Mouse (Mus musculus) intestine, embryonic 16.5 days (tissue): ENCODE results near the gene Dnajc13. TPM values are rescaled to one million over a fixed set of nuclear protein-coding genes. Genes with fewer than 3 reads are reported as not detected.

Experiments
- ATAC-seq: fragments of 200-750 bp; cut with Nextera tagmentation; 2 replicates; pipeline ENCODE4 v1.8.0; 2017; ENCODE audit warnings: moderate TSS enrichment, moderate library complexity
- H3K27ac ChIP-seq: fragments of 300-500 bp; sonication (generic); 2 replicates; pipeline ENCODE4 v1.5.1; 2014; ENCODE audit warnings: mild to moderate bottlenecking, low read length
- H3K27me3 ChIP-seq: fragments of 300-500 bp; sonication (generic); replicated peaks from 2 replicates; pipeline ENCODE4 v1.6.1; 2014; ENCODE audit warnings: low read length, control low read depth, mixed read lengths; ENCODE audit not compliant: control insufficient read depth, insufficient read depth
- H3K36me3 ChIP-seq: fragments of 300-500 bp; sonication (generic); 2 replicates; pipeline ENCODE4 v1.6.1; 2014; ENCODE audit warnings: low read length, control low read depth; ENCODE audit not compliant: control insufficient read depth, insufficient read depth
- H3K4me1 ChIP-seq: fragments of 300-500 bp; sonication (generic); 2 replicates; pipeline ENCODE4 v1.6.1; 2014; ENCODE audit warnings: low read length, control low read depth, mixed read lengths; ENCODE audit not compliant: control insufficient read depth, insufficient read depth
- H3K4me2 ChIP-seq: fragments of 300-500 bp; sonication (generic); 2 replicates; pipeline ENCODE4 v1.6.1; 2014; ENCODE audit warnings: low read depth, low read length, control low read depth
- H3K4me3 ChIP-seq: fragments of 300-500 bp; sonication (generic); 2 replicates; pipeline ENCODE4 v1.5.1; 2014; ENCODE audit warnings: mild to moderate bottlenecking, low read length
- H3K9ac ChIP-seq: fragments of 300-500 bp; sonication (generic); 2 replicates; pipeline ENCODE4 v1.6.1; 2014; ENCODE audit warnings: low read depth, low read length
- H3K9me3 ChIP-seq: fragments of 300-500 bp; sonication (generic); 2 replicates; pipeline ENCODE4 v1.6.1; 2016; ENCODE audit warnings: low read length, control low read depth; ENCODE audit not compliant: control insufficient read depth
- WGBS: fragments of 180-500 bp; shearing (Covaris S2); extraction: QIAGEN DNeasy Blood & Tissue Kit; methylation state at CpG from one replicate; pipeline ENCODE4 v1.1.7; 2014; 5-methylcytosine and 5-hydroxymethylcytosine counted together
- polyA plus RNA-seq: library from polyadenylated mRNA; unstranded; fragments of >200 nt; fragmentation: Nextera tagmentation; extraction: Ambion mirVana; gene quantifications from 2 replicates; pipeline ENCODE4 v1.2.1, GENCODE M21; 2015

Gene Dnajc13
- polyA plus RNA-seq, 1 experiment from 2014 or later: 21.5 TPM

DNA sequence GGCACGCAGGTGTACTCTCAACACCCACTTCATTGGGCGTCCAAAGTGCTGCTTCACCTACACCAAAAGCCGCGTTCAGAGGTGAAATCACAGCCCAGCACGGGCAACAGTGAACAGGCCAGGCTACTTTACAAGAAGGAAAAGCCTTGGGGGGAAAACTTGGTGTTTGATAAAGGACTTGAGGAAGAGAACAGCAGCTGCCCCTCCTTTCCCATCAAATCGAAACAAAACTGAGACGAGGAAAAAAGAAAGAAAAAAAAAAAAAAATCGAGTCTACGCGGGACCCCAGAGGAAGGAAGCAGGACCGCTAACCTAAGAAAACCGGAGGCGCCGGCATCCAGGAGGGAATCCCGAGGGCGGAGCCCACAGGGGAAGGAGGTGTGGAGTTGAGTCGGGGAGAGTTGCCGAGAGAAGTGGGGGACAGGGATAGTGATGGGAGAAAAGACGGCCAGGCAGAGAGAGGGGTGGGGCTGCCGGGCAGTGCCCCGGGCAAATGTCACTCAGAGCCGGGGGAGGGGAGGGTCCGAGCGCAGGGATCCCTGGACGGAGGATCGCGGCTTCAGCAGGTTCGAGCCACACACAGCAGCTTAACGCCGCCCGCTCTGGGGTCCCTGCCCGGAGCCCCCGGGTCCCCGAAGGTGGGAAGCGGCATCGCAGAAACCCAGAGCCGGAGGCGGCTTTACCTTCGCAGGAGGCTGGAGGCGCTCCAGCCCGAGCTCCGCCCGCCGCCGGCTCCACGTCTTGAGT, 541 bp downstream of the Dnajc13 start:
- Histone ChIP-seq H3K4me3 (peak overlapping the region; percentile 97), H3K9ac (peak overlapping the region; percentile 94), H3K36me3 (no peaks in the 10 kb centered on the region), H3K4me2 (peak overlapping the region; percentile 77), H3K9me3 (no peaks in the 10 kb centered on the region), H3K4me1 (peaks cover 15% of the 10 kb centered on the region), H3K27ac (peak overlapping the region; percentile 95), H3K27me3 (no peaks in the 10 kb centered on the region)
- peak; percentile 70 for ATAC-seq
- under 1% methylated on average over 43 of the region's 46 CpGs for WGBS

DNA sequence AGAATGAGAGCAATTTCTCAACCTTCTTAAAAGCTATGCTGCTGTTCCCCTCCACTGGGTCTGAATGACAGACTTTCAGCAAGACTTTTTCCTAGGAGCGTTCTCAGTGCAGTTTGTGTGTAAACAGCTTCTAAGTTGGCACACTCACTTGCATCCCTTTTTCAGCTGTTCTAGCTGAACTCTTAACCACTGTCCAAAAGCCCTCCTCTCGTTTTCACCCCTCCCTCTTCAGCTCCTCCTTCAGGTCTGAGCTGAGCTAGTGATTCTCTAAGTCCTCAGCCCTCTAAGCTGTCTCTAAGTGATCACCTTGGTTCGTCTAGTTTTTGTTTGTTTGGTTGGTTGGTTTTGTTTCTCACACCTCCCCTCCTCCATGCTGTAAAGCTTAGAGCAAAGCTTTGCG, 2.4 kb downstream of the Dnajc13 start:
- no peak overlapping the region for H3K9ac ChIP-seq
- H3K9me3 ChIP-seq: no peaks in the 10 kb centered on the region
- H3K36me3 ChIP-seq: no peaks in the 10 kb centered on the region
- H3K4me2 ChIP-seq: no peak overlapping the region; the same call in 1 of the 2 replicates
- no peaks in the 10 kb centered on the region for H3K27me3 ChIP-seq
- no peak overlapping the region for H3K27ac ChIP-seq
- ATAC-seq: no peak
- H3K4me1 ChIP-seq: peaks cover 15% of the 10 kb centered on the region
- WGBS: 51% methylated on average over 4 of the region's 4 CpGs
- no peak overlapping the region for H3K4me3 ChIP-seq

DNA sequence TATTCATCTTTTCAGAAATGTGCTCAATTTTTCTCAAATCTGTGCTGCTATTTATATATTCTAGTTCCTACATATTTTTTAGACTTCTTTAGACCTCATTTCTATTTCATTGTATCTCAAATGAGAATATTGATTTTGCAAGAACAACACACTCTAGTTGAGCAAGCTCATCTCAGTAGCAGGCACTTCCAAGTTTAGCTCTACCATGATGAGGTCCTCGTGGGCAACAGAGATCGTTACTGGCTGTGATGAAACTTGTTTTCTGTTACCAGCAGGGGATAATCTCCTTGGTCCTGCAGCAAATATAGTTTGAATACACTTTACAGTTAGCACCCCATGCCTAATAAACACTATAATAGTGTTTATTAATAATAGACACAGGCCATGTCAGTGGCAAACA, 6.6 kb downstream of the Dnajc13 start:
- Histone ChIP-seq H3K4me2 (no peak overlapping the region), H3K4me1 (peaks cover 10% of the 10 kb centered on the region), H3K4me3 (no peak overlapping the region), H3K9me3 (no peaks in the 10 kb centered on the region), H3K27me3 (no peaks in the 10 kb centered on the region), H3K36me3 (no peaks in the 10 kb centered on the region), H3K27ac (no peak overlapping the region), H3K9ac (no peak overlapping the region)
- ATAC-seq: no peak
- WGBS: 71% methylated on average over 2 of the region's 2 CpGs

DNA sequence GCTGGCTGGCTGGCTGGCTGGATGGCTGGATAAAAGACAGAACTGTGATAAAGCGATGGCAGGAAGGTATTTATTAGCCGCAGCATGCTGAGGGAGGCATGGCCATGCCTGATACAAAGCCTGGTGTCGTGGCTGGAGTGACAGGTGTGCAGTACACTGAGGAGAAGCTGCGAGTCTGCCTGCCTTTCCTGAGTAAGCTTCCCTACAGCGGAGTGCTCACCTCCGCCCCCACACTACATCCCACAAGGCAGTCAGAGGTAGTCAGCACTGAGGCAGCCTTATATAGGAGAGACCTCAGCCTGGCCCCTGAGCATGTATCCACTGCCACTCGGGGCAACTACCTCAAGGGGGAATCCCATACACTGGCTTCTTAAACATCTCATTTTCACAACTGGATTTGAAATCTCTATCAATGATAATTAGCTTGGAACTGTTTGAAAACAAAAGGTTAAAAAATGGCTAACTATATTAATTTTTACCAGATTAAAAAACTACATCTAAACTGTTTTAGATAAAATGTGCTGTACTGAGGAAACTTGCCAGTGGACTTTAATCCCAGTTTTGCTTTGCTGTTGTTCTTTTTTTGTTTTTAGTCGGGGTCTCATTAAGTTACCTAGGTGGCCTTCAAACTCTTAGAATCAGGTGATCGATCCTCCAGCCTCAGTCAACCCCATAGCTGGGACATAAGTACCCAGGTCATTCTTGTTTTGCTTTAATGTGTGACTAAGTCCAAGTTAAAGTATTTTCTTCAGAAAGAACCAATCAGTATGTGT, 8.1 kb downstream of the Dnajc13 start:
- H3K4me2 ChIP-seq: no peak overlapping the region

DNA sequence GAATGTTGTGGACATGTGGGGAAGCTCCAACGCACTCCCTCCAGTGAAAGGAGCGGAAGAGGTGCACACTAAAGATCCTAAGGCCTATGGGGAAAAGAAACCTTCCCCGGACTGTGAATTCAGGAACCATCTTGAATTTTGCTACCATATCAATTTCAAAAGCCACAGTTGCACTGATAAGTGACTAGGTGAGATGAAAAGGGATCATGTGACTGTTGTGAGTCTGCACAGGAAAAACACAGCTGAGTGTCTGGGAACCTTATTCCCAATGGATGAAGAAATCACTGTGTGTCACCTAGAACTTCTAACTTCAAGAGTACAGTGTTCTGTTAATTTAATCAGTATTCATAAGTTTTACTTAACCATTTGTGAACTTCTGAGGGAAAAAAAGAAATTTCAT, 10.1 kb downstream of the Dnajc13 start:
- Histone ChIP-seq H3K27me3 (no peaks in the 10 kb centered on the region), H3K9ac (no peak overlapping the region), H3K36me3 (no peaks in the 10 kb centered on the region), H3K4me1 (peaks cover 18% of the 10 kb centered on the region), H3K4me3 (no peak overlapping the region), H3K9me3 (no peaks in the 10 kb centered on the region), H3K4me2 (no peak overlapping the region), H3K27ac (0 out of 2 replicates have a peak overlapping the region, but pooled peaks have one; percentile 7)
- ATAC-seq: no peak
- WGBS: 91% methylated on average over 3 of the region's 3 CpGs

More for the DNA sequence above, 8.1 kb downstream of the Dnajc13 start:
- Histone ChIP-seq H3K9me3 (no peaks in the 10 kb centered on the region), H3K36me3 (no peaks in the 10 kb centered on the region), H3K27ac (no peak overlapping the region), H3K9ac (no peak overlapping the region), H3K27me3 (no peaks in the 10 kb centered on the region), H3K4me1 (peaks cover 8% of the 10 kb centered on the region; the same call in 1 of the 2 replicates), H3K4me3 (no peak overlapping the region)
- peak; percentile 34; the same call in 1 of the 2 replicates for ATAC-seq
- 62% methylated on average over 9 of the region's 9 CpGs for WGBS

DNA sequence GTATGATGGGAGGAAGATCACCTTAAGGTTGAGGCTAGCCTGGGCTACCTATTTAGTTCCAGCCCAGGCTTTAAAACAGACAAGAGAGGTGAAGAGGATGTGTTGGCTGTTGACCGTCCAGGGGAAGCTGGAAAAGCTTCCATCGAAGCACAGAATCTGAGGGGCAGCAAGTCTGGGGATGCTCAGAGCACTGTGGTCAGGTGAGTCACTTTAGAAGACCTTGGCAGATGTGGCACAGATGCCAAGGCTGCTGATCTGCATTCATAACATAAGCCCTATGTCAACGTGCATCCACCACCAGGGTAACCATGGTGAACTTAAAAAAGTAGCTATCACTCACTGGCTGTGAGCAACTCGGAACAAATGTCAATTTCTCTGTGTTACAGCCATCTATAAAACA, 11.0 kb downstream of the Dnajc13 start:
- Histone ChIP-seq H3K4me3 (no peak overlapping the region), H3K4me2 (no peak overlapping the region), H3K27ac (peak overlapping the region; percentile 42; the same call in 1 of the 2 replicates), H3K9me3 (no peaks in the 10 kb centered on the region), H3K36me3 (no peaks in the 10 kb centered on the region), H3K4me1 (peaks cover 19% of the 10 kb centered on the region), H3K27me3 (no peaks in the 10 kb centered on the region), H3K9ac (no peak overlapping the region)
- no peak for ATAC-seq
- 82% methylated on average over 4 of the region's 4 CpGs for WGBS

DNA sequence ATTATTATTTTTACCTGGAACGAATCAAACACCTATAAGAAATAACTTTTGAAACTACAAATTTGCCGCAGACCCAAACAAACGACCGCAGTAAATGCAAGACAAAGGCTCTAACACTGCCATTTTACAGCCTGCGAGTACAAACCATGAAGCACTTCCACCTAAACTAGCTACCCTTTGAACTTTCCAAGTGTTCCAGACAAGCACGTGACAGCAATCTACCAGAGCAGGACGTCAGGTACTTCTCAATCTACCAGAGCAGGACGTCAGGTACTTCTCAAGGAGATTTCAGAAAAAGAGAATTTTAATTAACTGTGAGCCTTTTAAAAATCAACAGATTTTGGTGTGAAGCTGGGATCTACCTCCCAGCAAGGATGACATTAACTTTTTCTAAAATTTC, 11.6 kb downstream of the Dnajc13 start:
- Histone ChIP-seq H3K27ac (no peak overlapping the region), H3K9me3 (no peaks in the 10 kb centered on the region), H3K4me2 (no peak overlapping the region), H3K27me3 (no peaks in the 10 kb centered on the region), H3K4me3 (no peak overlapping the region), H3K4me1 (peaks cover 19% of the 10 kb centered on the region), H3K9ac (no peak overlapping the region), H3K36me3 (no peaks in the 10 kb centered on the region)
- peak; percentile 70 for ATAC-seq
- WGBS: 62% methylated on average over 8 of the region's 8 CpGs

DNA sequence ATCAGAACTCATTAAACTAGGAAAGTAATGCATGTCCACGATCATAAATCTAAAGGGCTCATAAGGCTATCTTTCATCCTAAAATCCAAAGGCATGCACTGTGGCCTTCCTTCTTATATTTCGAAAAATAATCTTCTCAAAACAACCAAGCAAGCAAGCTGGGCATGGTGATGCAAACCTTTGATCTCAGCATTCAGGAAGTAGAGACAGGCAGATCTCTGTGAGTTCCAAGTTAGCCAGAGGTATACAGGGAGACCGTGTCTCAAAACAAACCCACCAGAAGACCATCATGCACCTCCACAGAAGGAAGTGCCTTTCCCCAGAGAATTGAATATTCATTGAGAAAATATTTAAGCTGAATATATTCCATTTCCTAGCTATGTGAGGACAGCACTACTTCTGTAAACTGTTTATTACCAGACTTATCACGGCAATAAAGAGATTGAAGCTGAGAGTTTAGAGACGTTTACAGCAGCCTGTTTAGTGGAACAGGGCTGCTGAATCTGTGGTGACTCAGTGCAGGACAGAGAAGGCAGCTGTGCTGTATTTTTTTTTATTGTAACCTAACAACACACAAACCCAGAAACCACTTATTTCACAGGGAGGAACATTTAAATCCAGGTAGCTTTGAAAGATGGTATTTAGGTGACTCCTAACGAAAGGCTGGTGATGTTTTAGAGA, 15.3 kb downstream of the Dnajc13 start:
- ATAC-seq: peak; percentile 78
- H3K9me3 ChIP-seq: no peaks in the 10 kb centered on the region
- 48% methylated on average over 6 of the region's 6 CpGs for WGBS

DNA sequence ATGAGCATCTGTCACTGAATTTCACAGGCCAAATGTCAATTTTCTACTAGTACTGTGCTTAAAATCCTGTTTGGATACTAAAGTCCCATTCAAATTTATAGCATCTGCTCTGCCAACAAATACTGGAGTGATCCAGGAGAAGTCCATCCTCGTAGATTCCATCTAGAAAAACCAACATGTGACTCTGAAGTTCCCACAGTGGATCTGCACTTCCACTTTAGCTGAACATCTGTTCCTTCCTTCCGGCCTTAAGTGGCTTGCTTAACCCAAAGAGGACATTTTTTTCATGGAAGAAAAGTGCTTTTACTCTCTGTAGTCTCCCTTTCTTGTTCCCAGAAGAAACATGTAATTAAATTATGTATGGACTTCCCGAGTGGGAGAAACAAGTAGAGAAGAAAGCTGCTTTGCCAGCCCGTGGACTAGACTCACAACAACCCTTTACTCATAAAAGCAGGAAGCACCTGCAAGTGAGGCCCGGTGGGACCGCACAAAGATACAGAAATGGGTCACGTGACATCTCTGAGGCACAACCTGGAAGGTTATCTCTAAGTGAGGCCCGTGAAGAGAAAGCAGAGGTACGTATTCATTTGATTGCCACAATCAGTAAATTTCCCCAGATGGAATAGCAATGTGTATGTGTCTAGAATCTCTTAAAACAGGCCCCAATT, 18.8 kb downstream of the Dnajc13 start:
- Histone ChIP-seq H3K27me3 (no peaks in the 10 kb centered on the region), H3K9ac (no peak overlapping the region), H3K4me3 (no peak overlapping the region), H3K4me1 (peaks cover 16% of the 10 kb centered on the region), H3K9me3 (no peaks in the 10 kb centered on the region), H3K27ac (0 out of 2 replicates have a peak overlapping the region, but pooled peaks have one; percentile 2), H3K36me3 (no peaks in the 10 kb centered on the region), H3K4me2 (no peak overlapping the region)
- WGBS: 58% methylated on average over 9 of the region's 9 CpGs
- ATAC-seq: peak; percentile 75

More for the DNA sequence above, 15.3 kb downstream of the Dnajc13 start:
- H3K4me2 ChIP-seq: no peak overlapping the region
- no peaks in the 10 kb centered on the region for H3K27me3 ChIP-seq
- H3K36me3 ChIP-seq: no peaks in the 10 kb centered on the region
- peaks cover 24% of the 10 kb centered on the region for H3K4me1 ChIP-seq
- H3K4me3 ChIP-seq: no peak overlapping the region
- peak overlapping the region; percentile 68; the same call in 1 of the 2 replicates for H3K27ac ChIP-seq
- no peak overlapping the region for H3K9ac ChIP-seq
